Mouse (Mus musculus) forebrain, embryonic 15.5 days (tissue): ENCODE data around the gene Fam69b. TPM values are rescaled to one million over a fixed set of nuclear protein-coding genes. Genes with fewer than 3 reads are reported as not detected.

ENCODE experiments used
- ATAC-seq: fragments of 200-750 bp; cut with Nextera tagmentation; replicated peaks from 2 replicates; pipeline ENCODE4 v1.8.0; 2017; ENCODE audit warnings: mild to moderate bottlenecking, moderate TSS enrichment, moderate library complexity
- H3K27ac ChIP-seq: fragments of 300-500 bp; sonication (generic); replicated peaks from 2 replicates; pipeline ENCODE4 v1.5.1; 2015; ENCODE audit warnings: mild to moderate bottlenecking, inconsistent platforms
- H3K27me3 ChIP-seq: fragments of 300-500 bp; sonication (generic); 2 replicates; pipeline ENCODE4 v1.6.1; 2015; ENCODE audit warnings: inconsistent platforms
- H3K36me3 ChIP-seq: fragments of 300-500 bp; sonication (generic); 2 replicates; pipeline ENCODE4 v1.6.1; 2015; ENCODE audit warnings: mild to moderate bottlenecking, inconsistent platforms
- H3K4me1 ChIP-seq: fragments of 300-500 bp; sonication (generic); 2 replicates; pipeline ENCODE4 v1.6.1; 2015; ENCODE audit warnings: inconsistent platforms
- H3K4me2 ChIP-seq: fragments of 300-500 bp; sonication (generic); replicated peaks from 2 replicates; pipeline ENCODE4 v1.6.1; 2015; ENCODE audit warnings: mild to moderate bottlenecking, inconsistent platforms
- H3K4me3 ChIP-seq: fragments of 300-500 bp; sonication (generic); 2 replicates; pipeline ENCODE4 v1.5.1; 2015; ENCODE audit warnings: mild to moderate bottlenecking, inconsistent platforms
- H3K9ac ChIP-seq: fragments of 300-500 bp; sonication (generic); replicated peaks from 2 replicates; pipeline ENCODE4 v1.6.1; 2015; ENCODE audit warnings: mild to moderate bottlenecking, inconsistent platforms
- H3K9me3 ChIP-seq: fragments of 300-500 bp; sonication (generic); 2 replicates; pipeline ENCODE4 v1.6.1; 2016; ENCODE audit warnings: inconsistent platforms
- WGBS: fragments of 180-500 bp; shearing (Covaris S2); methylation state at CpG from one replicate; pipeline ENCODE4 v1.1.7; 2015; ENCODE audit warnings: mixed read lengths; 5-methylcytosine and 5-hydroxymethylcytosine counted together
- polyA plus RNA-seq: library from polyadenylated mRNA; unstranded; fragments of >200 nt; fragmentation: Nextera tagmentation; extraction: Ambion mirVana; gene quantifications from 2 replicates; pipeline ENCODE4 v1.2.1, GENCODE M21; 2015

Fam69b gene
- polyA plus RNA-seq, 1 experiment from 2014 or later = 121 TPM

- Histone ChIP-seq H3K4me2 (no peak overlapping the region), H3K9ac (no peak overlapping the region), H3K9me3 (no peaks in the 10 kb centered on the region), H3K36me3 (no peaks in the 10 kb centered on the region), H3K27me3 (no peaks in the 10 kb centered on the region), H3K4me1 (no peaks in the 10 kb centered on the region), H3K27ac (no peak overlapping the region), H3K4me3 (no peak overlapping the region)
- ATAC-seq = no peak
- WGBS = 72% methylated on average over 5 of the region's 5 CpGs
Measured at GRCm38 (mm10) chr2:26614903-26615302, 13.4 kb upstream of the Fam69b start.

DNA sequence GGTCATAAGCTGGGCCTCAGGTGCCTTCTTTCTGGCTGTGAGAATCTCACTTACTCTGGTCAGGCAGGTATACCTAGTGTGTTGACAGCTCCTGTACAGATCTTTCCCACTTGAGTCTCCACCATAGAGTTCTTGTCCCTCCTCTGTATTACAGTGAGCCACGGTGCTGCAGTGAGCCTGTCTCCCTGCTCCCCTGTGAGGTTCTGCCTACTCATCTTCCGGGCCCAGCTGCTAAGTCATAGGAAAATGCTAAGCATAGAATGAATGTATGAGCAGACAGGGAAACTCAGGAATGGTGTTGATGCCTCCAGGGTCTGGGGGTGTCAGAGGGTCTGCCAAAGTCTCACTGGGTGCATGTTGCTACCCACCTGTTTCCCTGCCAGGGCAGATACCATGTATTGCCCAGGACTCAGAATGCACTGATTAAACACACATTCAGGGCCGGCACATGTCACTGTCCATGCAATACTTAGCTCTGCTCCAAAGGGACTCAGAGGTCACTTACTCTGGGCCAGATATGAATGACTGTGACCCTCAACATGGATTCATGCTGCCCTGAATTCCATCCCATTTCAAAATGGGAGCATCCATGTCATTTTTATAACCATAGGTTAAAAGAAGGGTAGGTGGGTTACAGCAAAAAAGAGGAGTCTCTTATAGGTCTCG is 12.7 kb upstream of the Fam69b start:
- 86% methylated on average over 4 of the region's 4 CpGs for WGBS
- Histone ChIP-seq H3K9me3 (no peaks in the 10 kb centered on the region), H3K27ac (no peak overlapping the region), H3K36me3 (no peaks in the 10 kb centered on the region), H3K27me3 (no peaks in the 10 kb centered on the region), H3K4me3 (no peak overlapping the region), H3K4me2 (no peak overlapping the region), H3K9ac (no peak overlapping the region), H3K4me1 (no peaks in the 10 kb centered on the region)
- ATAC-seq = no peak

- Histone ChIP-seq H3K9ac (no peak overlapping the region), H3K9me3 (no peaks in the 10 kb centered on the region), H3K4me3 (no peak overlapping the region), H3K4me2 (no peak overlapping the region), H3K27ac (no peak overlapping the region), H3K4me1 (no peaks in the 10 kb centered on the region), H3K36me3 (no peaks in the 10 kb centered on the region), H3K27me3 (no peaks in the 10 kb centered on the region)
- ATAC-seq = no peak
- WGBS = 77% methylated on average over 6 of the region's 6 CpGs
Measured at GRCm38 (mm10) chr2:26617331-26617730, 10.9 kb upstream of the Fam69b start.

DNA sequence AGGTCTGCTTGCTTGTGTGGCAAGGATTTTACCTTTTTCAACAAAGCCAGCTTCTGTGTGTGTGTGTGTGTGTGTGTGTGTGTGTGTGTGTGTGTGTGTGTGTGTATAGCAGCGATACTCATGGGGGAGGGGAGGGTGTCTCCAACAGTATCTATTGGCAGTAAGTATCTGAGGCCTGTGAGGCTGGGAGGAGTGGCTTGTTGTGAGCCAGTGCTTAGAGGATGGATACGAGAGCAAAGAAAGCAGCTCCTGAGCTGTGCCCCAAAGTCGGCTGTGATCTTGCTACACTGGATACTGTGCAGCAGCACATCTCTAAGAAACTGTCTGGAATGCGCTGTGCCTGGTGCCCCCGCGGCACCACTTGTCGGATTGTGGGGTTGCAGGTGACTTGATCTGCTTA is 10.3 kb upstream of the Fam69b start:
- ATAC-seq = no peak
- H3K4me2 ChIP-seq = no peak overlapping the region
- H3K9ac ChIP-seq = no peak overlapping the region
- H3K27ac ChIP-seq = no peak overlapping the region
- H3K36me3 ChIP-seq = no peaks in the 10 kb centered on the region
- no peaks in the 10 kb centered on the region for H3K9me3 ChIP-seq
- no peaks in the 10 kb centered on the region for H3K27me3 ChIP-seq
- WGBS = 54% methylated on average over 7 of the region's 7 CpGs
- H3K4me3 ChIP-seq = no peak overlapping the region
- no peaks in the 10 kb centered on the region for H3K4me1 ChIP-seq

DNA sequence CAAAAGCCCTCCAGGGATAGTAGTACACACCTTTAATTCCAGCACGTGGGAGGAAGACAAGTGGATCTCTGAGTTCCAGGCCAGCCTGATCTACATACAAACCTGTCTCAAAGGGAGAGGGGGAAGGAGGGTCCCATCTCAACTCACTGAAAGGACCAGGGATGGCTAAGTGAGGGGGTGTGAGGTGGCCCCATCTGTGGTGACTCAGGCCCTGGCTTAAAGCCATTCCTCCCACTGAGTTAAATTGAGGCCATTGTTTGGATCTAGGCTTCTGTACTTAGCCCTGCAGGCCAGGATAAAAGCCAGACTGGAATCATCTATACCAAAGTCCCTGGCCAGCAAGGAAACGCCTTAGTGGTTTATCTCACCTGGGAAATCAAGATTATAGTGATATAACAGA is 7.0 kb upstream of the Fam69b start:
- H3K9ac ChIP-seq = no peak overlapping the region
- no peaks in the 10 kb centered on the region for H3K9me3 ChIP-seq
- no peak overlapping the region for H3K4me3 ChIP-seq
- WGBS = 33% methylated on average over 2 of the region's 2 CpGs
- no peak for ATAC-seq
- H3K27ac ChIP-seq = no peak overlapping the region
- no peaks in the 10 kb centered on the region for H3K27me3 ChIP-seq
- H3K36me3 ChIP-seq = no peaks in the 10 kb centered on the region
- no peak overlapping the region for H3K4me2 ChIP-seq
- H3K4me1 ChIP-seq = no peaks in the 10 kb centered on the region

DNA sequence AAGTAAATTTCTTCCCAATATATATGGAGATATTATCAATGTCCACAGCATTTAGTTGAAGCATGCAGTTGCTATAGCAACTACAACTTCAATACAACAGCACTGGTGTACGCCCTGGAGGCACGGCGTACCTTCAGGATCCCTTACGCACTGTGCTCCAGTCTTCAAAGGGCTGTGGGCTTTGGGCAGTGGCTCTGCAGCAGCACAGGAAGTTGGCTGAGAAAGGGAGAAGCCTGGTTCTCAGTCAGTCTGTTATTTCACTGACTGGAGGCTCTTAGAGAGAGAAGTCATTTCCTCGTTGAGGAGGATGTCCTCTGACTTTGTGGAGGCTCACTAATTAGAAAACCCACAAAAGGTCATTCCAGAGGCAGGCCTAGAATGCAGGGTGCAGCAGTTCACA is 5.3 kb upstream of the Fam69b start:
- Histone ChIP-seq H3K36me3 (no peaks in the 10 kb centered on the region), H3K9me3 (no peaks in the 10 kb centered on the region), H3K4me1 (peaks cover 6% of the 10 kb centered on the region; the same call in 1 of the 2 replicates), H3K27me3 (no peaks in the 10 kb centered on the region), H3K9ac (no peak overlapping the region), H3K4me2 (no peak overlapping the region), H3K4me3 (no peak overlapping the region), H3K27ac (no peak overlapping the region)
- 68% methylated on average over 5 of the region's 5 CpGs for WGBS
- no peak for ATAC-seq

- peaks cover 23% of the 10 kb centered on the region for H3K4me1 ChIP-seq
- H3K27me3 ChIP-seq = no peaks in the 10 kb centered on the region
- no peak overlapping the region for H3K4me2 ChIP-seq
- 83% methylated on average over 3 of the region's 3 CpGs for WGBS
- no peak for ATAC-seq
- H3K9me3 ChIP-seq = no peaks in the 10 kb centered on the region
- no peak overlapping the region for H3K9ac ChIP-seq
- H3K4me3 ChIP-seq = no peak overlapping the region
- H3K27ac ChIP-seq = no peak overlapping the region
- H3K36me3 ChIP-seq = no peaks in the 10 kb centered on the region
Measured at GRCm38 (mm10) chr2:26625419-26625818, 2.8 kb upstream of the Fam69b start.

GRCm38 (mm10) chr2:26626081-26626480 is 2.2 kb upstream of the Fam69b start:
- Histone ChIP-seq H3K9me3 (no peaks in the 10 kb centered on the region), H3K9ac (no peak overlapping the region), H3K4me2 (no peak overlapping the region), H3K36me3 (no peaks in the 10 kb centered on the region), H3K27ac (no peak overlapping the region), H3K4me3 (no peak overlapping the region), H3K4me1 (peaks cover 30% of the 10 kb centered on the region), H3K27me3 (no peaks in the 10 kb centered on the region)
- ATAC-seq = no peak
- WGBS = 66% methylated on average over 3 of the region's 3 CpGs

- 14% methylated on average over 5 of the region's 5 CpGs for WGBS
- Histone ChIP-seq H3K4me2 (peak overlapping the region; percentile 72), H3K9ac (peak overlapping the region; percentile 95)
Measured at GRCm38 (mm10) chr2:26628792-26629437, 658 bp downstream of the Fam69b start.

GRCm38 (mm10) chr2:26632541-26633395 is 4.5 kb downstream of the Fam69b start:
- 87% methylated on average over 16 of the region's 16 CpGs for WGBS
- Histone ChIP-seq H3K36me3 (peaks cover 28% of the 10 kb centered on the region), H3K4me2 (no peak overlapping the region), H3K27ac (no peak overlapping the region), H3K9ac (0 out of 2 replicates have a peak overlapping the region, but pooled peaks have one; percentile 4), H3K4me3 (no peak overlapping the region), H3K9me3 (no peaks in the 10 kb centered on the region), H3K4me1 (peaks cover 58% of the 10 kb centered on the region), H3K27me3 (no peaks in the 10 kb centered on the region)
- no peak for ATAC-seq

More at GRCm38 (mm10) chr2:26628792-26629437, 658 bp downstream of the Fam69b start:
- no peaks in the 10 kb centered on the region for H3K9me3 ChIP-seq
- H3K4me1 ChIP-seq = peaks cover 52% of the 10 kb centered on the region
- no peaks in the 10 kb centered on the region for H3K36me3 ChIP-seq
- peak; percentile 62 for ATAC-seq
- H3K27me3 ChIP-seq = no peaks in the 10 kb centered on the region
- H3K27ac ChIP-seq = peak overlapping the region; percentile 74
- peak overlapping the region; percentile 71 for H3K4me3 ChIP-seq

GRCm38 (mm10) chr2:26633953-26634530 is 5.8 kb downstream of the Fam69b start:
- no peak; the same call in 1 of the 2 replicates for ATAC-seq
- no peaks in the 10 kb centered on the region for H3K9me3 ChIP-seq
- no peak overlapping the region for H3K4me2 ChIP-seq
- no peaks in the 10 kb centered on the region for H3K27me3 ChIP-seq
- WGBS = 70% methylated on average over 4 of the region's 4 CpGs
- peaks cover 31% of the 10 kb centered on the region for H3K36me3 ChIP-seq
- H3K27ac ChIP-seq = no peak overlapping the region
- H3K4me1 ChIP-seq = peaks cover 65% of the 10 kb centered on the region
- H3K9ac ChIP-seq = no peak overlapping the region
- no peak overlapping the region for H3K4me3 ChIP-seq
